Mouse (Mus musculus): ENCODE results near the gene Nsmce1. TPM values are rescaled to one million over a fixed set of nuclear protein-coding genes. Genes with fewer than 3 reads are reported as not detected.

The Nsmce1 gene
- total and polyA plus RNA-seq, 3 experiments: 58.1 to 59.2 TPM; not detected in 1

DNA sequence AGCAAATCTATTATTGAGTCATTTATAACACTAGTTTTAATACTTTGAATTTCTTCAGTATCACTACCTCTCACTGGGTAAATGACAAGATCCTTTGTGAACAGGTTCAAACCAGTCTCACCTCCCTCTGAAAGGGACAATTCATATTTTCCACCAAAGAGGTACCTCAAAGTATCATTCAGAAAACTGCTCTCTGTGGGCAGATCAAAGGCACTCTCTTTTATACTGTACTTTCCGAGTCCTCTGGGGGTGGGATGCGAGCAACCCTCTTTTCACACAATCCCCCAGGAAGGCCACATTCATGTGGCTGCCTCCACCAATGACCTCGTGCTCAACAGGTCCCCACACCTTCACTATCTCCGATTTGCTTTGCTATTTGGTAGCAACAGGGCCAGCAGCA lies 16.9 kb downstream of the Nsmce1 start:
- DNase-seq (ENCODE audit: low read depth, low spot score): no peak
- no peaks in the 10 kb centered on the region for H3K9me3 ChIP-seq (replicated peaks; ENCODE audit: insufficient read depth, low read length)
- peaks cover 0 to 20% of the 10 kb centered on the region in 2 experiments; a peak in 2 of 4 replicates for H3K36me3 ChIP-seq (ENCODE audit: control insufficient read depth in 1 of 2, insufficient read depth in 2 of 2, low read length in 2 of 2)
- H3K27ac ChIP-seq (ENCODE audit: control insufficient read depth, low read depth, low read length): no peak overlapping the region
- H3K79me2 ChIP-seq (ENCODE audit: control insufficient read depth, insufficient read depth, low read length, poor library complexity): no peaks in the 10 kb centered on the region
- no peak overlapping the region for H3K9ac ChIP-seq (ENCODE audit: control insufficient read depth, low read depth, low read length, poor library complexity, severe bottlenecking)
- TF ChIP-seq MAZ (IDR thresholded peaks at IDR 0.05; ENCODE audit: low read depth, low read length): no peak
- H3K4me3 ChIP-seq (ENCODE audit: control insufficient read depth in 1 of 2, insufficient read depth in 1 of 2, low read depth in 2 of 2, low read length in 2 of 2): no peak overlapping the region
- H3K27me3 ChIP-seq (ENCODE audit: control insufficient read depth in 1 of 2, insufficient read depth in 2 of 2, low read length in 2 of 2): no peaks in the 10 kb centered on the region
- H3K4me1 ChIP-seq (ENCODE audit: control insufficient read depth in 1 of 2, insufficient read depth in 2 of 2, low read length in 2 of 2): peaks cover 0 to 18% of the 10 kb centered on the region in 2 experiments

GRCm38 (mm10) chr7:125471991-125472741 lies 19.2 kb downstream of the Nsmce1 start:
- H3K4me3 ChIP-seq (ENCODE audit: control insufficient read depth in 1 of 2, insufficient read depth in 1 of 2, low read depth in 2 of 2, low read length in 2 of 2): 0 out of 4 replicates have a peak overlapping the region, but pooled peaks of 1 of the 2 experiments have one; percentile 1
- peaks cover 0 to 20% of the 10 kb centered on the region in 2 experiments; a peak in 2 of 4 replicates for H3K36me3 ChIP-seq (ENCODE audit: control insufficient read depth in 1 of 2, insufficient read depth in 2 of 2, low read length in 2 of 2)
- no peaks in the 10 kb centered on the region for H3K27me3 ChIP-seq (ENCODE audit: control insufficient read depth in 1 of 2, insufficient read depth in 2 of 2, low read length in 2 of 2)
- H3K27ac ChIP-seq (ENCODE audit: control insufficient read depth, low read depth, low read length): peak overlapping the region; percentile 91
- DNase-seq (ENCODE audit: low read depth, low spot score): peak; percentile 96
- H3K9me3 ChIP-seq (replicated peaks; ENCODE audit: insufficient read depth, low read length): no peaks in the 10 kb centered on the region
- H3K9ac ChIP-seq (ENCODE audit: control insufficient read depth, low read depth, low read length, poor library complexity, severe bottlenecking): peak overlapping the region; percentile 53
- H3K79me2 ChIP-seq (ENCODE audit: control insufficient read depth, insufficient read depth, low read length, poor library complexity): no peaks in the 10 kb centered on the region
- H3K4me1 ChIP-seq (ENCODE audit: control insufficient read depth in 1 of 2, insufficient read depth in 2 of 2, low read length in 2 of 2): peaks cover 0 to 18% of the 10 kb centered on the region in 2 experiments
- TF ChIP-seq CHD2 (IDR thresholded peaks at IDR 0.05; ENCODE audit: low read length): no peak
- no peak for TF ChIP-seq GABPA (IDR thresholded peaks at IDR 0.05; ENCODE audit: low read depth, low read length)
- peak; percentile 96 for TF ChIP-seq GATA1 (IDR thresholded peaks at IDR 0.05; ENCODE audit: low read depth, low read length)
- no peak for TF ChIP-seq USF2 (IDR thresholded peaks at IDR 0.05; ENCODE audit: borderline replicate concordance in 1 of 2, insufficient read depth in 1 of 2, low read depth in 1 of 2, low read length in 2 of 2)
- no peak for TF ChIP-seq ZNF384 (IDR thresholded peaks at IDR 0.05; ENCODE audit: low read depth, low read length)
- peak; percentile 65; the same call in 1 of the 2 replicates for TF ChIP-seq MYC (IDR thresholded peaks at IDR 0.05; ENCODE audit: low read depth, low read length)
- TF ChIP-seq SIN3A (IDR thresholded peaks at IDR 0.05; ENCODE audit: low read length): peak; percentile 82
- no peak for TF ChIP-seq ZKSCAN1 (IDR thresholded peaks at IDR 0.05; ENCODE audit: low read depth, low read length)
- TF ChIP-seq CTCF (IDR thresholded peaks at IDR 0.05 in 2 of 3, conservative IDR thresholded peaks at IDR 0.05 in 1 of 3; ENCODE audit: control insufficient read depth in 1 of 3, insufficient read depth in 1 of 3, low read depth in 2 of 3, low read length in 3 of 3, poor library complexity in 1 of 3, severe bottlenecking in 1 of 3): peak; percentile 88 to 91 (median 90)
- TF ChIP-seq MAX (IDR thresholded peaks at IDR 0.05; ENCODE audit: low read length): no peak
- peak; percentile 71 for TF ChIP-seq RAD21 (IDR thresholded peaks at IDR 0.05; ENCODE audit: low read depth, low read length)
- no peak for TF ChIP-seq POLR2AphosphoS2 (IDR thresholded peaks at IDR 0.05; ENCODE audit: low read length)
- 0 out of 2 replicates have a peak, but pooled peaks have one; percentile 26 for TF ChIP-seq ELF1 (IDR thresholded peaks at IDR 0.05; ENCODE audit: low read depth, low read length)
- TF ChIP-seq RCOR1 (IDR thresholded peaks at IDR 0.05; ENCODE audit: low read depth, low read length): peak; percentile 90
- no peak for TF ChIP-seq JUND (IDR thresholded peaks at IDR 0.05; ENCODE audit: low read depth, low read length)
- no peak for TF ChIP-seq E2F4 (IDR thresholded peaks at IDR 0.05; ENCODE audit: borderline replicate concordance, low read depth, low read length)
- peak; percentile 92 to 96 for TF ChIP-seq EP300 (IDR thresholded peaks at IDR 0.05; ENCODE audit: low read depth in 1 of 2, low read length in 2 of 2)
- TF ChIP-seq ZMIZ1 (IDR thresholded peaks at IDR 0.05; ENCODE audit: low read depth, low read length): no peak
- TF ChIP-seq MXI1 (IDR thresholded peaks at IDR 0.05; ENCODE audit: low read depth, low read length): peak; percentile 55; the same call in 1 of the 2 replicates
- no peak; the same call in 1 of the 2 replicates for TF ChIP-seq BHLHE40 (IDR thresholded peaks at IDR 0.05; ENCODE audit: borderline replicate concordance, low read depth, low read length)
- TF ChIP-seq SMC3 (IDR thresholded peaks at IDR 0.05; ENCODE audit: low read depth, low read length): peak; percentile 79
- TF ChIP-seq MAFK (IDR thresholded peaks at IDR 0.05; ENCODE audit: borderline replicate concordance, low read depth, low read length): no peak; the same call in 1 of the 2 replicates
- TF ChIP-seq POLR2A (IDR thresholded peaks at IDR 0.05; ENCODE audit: control insufficient read depth in 1 of 2, insufficient read depth in 1 of 2, low read depth in 1 of 2, low read length in 2 of 2, poor library complexity in 1 of 2): no peak
- no peak for TF ChIP-seq KAT2A (conservative IDR thresholded peaks at IDR 0.05; ENCODE audit: low read depth, low read length)
- no peak for TF ChIP-seq NELFE (IDR thresholded peaks at IDR 0.05; ENCODE audit: low read depth, low read length)
- TF ChIP-seq ZC3H11A (IDR thresholded peaks at IDR 0.05; ENCODE audit: low read depth, low read length): peak; percentile 41
- no peak for TF ChIP-seq USF1 (IDR thresholded peaks at IDR 0.05; ENCODE audit: low read depth, low read length)
- TF ChIP-seq ETS1 (IDR thresholded peaks at IDR 0.05; ENCODE audit: low read depth, low read length): peak; percentile 93
- no peak for TF ChIP-seq UBTF (IDR thresholded peaks at IDR 0.05; ENCODE audit: borderline replicate concordance, insufficient read depth, low read depth, low read length)
- TF ChIP-seq MAZ (IDR thresholded peaks at IDR 0.05; ENCODE audit: low read depth, low read length): 0 out of 2 replicates have a peak, but pooled peaks have one; percentile 27
